Mouse (Mus musculus) heart, adult 11 months (tissue): ENCODE measurements at regions not wholly inside any gene's neighbourhood (a gene's known extent, or its start where the extent isn't known, plus 50 kb on each side); places are given as distances from the start of the nearest gene placed in this dataset.

Source experiments
- DNase-seq: peaks from one replicate; pipeline ENCODE4 v3.0.0; 2022

GRCm38 (mm10) chr6:98178005-98178404, 164.5 kb downstream of the Gm765 start:
- DNase-seq: no peak

DNA sequence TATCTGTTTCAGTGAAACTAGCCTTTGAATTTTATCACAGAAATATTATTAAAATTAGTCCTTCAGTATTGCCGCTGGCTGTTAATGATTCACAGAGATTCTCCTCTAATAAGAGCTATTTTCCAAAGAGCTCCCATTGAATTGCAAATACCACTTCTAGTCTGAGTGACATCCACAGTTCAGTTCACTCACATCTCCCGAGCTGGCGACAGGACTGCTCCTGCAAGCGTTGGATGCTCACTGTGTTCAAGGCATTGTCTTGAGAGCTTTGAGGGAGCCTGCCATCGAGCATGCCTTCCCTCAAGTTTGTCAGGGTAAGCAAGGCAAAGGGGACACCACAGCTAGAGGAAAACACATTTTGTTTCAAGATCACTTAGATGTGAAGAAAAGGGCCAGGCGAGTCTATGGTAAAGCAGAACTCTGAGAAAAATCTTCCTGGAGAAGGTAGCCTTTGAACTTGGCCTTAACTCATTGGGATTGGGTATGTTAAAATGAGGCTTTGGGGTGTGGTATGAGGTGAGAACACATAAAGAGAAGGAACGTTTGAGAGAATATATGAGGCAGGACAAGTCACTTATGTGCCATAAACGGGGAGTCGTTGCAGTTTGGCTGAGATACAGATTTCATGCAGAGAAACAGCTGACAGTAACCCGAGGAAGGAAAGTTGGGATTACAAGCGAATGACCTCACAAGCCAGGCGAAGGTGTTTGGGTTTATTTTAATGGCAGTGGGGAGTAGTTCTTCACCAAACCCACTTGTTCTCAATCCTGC, 193.3 kb downstream of the Gm765 start:
- no peak for DNase-seq

- no peak for DNase-seq
Observed at GRCm38 (mm10) chr6:98147855-98148254, 194.7 kb downstream of the Gm765 start.

DNA sequence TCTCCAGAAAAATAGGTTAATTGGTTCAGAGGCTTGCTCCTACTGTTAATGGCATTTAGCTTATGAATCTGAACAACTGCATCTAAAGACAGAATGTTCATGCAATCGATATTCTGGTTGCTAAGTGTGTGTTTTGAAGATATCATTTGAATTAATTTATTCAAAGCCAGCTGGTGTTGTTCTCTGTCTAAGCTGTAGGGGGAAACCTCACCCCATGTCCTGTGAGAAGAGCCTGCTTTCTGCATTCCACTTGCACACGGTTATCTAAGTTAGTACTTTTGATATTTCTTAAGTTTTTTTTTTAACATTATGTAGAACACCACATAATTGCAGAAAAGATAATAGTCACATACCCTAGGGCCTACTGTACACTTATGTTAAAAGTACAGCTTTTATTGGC, 209.6 kb downstream of the Gm765 start:
- DNase-seq: no peak

GRCm38 (mm10) chr6:98125434-98125833, 217.1 kb downstream of the Gm765 start:
- DNase-seq: no peak

GRCm38 (mm10) chr6:98118355-98119150, 224.0 kb downstream of the Gm765 start:
- DNase-seq: no peak

DNA sequence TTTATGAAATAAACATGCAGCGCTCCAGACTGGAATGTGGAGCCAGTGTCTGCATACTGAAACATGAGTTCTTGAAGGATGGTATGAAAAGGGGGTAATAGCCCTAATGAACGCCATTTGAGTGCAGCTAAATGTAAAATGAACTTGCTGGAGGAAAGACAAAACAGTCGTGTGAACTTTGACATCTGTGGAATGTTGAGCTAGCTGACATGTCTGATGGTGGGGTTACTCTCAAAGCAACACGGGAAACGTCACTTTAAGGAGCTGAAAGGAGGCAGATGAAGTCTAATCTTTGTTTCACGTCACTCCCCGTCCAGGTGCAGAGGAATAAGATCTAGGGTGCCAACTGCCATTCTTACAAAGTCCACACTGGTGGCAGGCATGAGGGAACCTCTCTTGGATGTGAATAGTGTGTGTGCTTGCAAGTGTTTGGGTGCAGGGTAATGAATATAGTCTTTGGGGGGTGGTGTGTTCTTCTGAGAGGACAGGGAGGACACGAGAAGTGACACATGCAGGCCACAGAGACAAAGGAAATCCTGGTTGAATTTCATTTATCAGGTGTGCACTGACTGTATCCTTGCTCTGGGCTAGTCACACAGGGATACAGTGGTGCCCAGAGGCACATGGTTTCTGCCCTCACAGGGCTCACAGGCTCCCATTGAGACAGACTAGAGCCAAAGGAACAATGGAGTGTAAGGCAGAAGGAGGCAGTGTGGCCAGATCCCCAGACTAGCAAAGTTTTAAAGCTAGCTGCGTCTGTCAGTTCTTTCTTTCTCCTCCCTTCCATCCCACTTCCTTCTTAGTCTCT, 228.0 kb downstream of the Gm765 start:
- peak; percentile 86 for DNase-seq

- DNase-seq: peak; percentile 90
Observed at GRCm38 (mm10) chr6:98113708-98114107, 228.8 kb downstream of the Gm765 start.

DNA sequence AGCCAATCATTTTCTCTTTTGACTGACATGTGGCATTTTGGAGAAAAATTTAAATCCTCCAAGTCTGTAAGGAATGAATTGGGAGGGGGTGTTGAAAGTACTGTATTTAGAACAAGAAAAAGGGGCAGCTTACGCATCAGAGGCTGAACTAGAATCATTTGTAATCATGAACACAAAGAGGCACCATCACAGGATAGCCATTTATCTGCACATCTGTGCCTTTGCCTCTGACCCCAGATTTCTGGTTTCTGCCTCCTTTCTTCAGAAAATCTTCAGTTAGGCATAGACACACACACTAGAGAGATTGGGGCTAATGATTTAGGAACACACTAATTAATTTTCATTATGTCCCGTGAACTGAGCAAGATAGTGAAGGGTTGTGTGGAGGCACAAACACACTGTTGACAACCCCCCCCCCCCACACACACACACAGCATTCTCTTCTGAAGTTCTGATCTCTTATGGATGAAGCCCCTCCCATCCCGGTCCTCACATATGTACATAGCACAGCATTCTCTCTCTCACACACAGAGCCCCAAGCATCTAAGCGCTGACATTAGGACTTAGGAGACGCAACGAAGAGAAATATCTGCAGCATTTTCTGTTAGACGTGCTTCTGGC, 229.9 kb downstream of the Gm765 start:
- peak; percentile 39 for DNase-seq

- no peak for DNase-seq
Observed at GRCm38 (mm10) chr6:98107123-98107522, 235.4 kb downstream of the Gm765 start.

- DNase-seq: peak; percentile 90
Observed at GRCm38 (mm10) chr6:98105280-98106090, 237.1 kb downstream of the Gm765 start.

GRCm38 (mm10) chr6:98104432-98104831, 238.1 kb downstream of the Gm765 start:
- DNase-seq: peak; percentile 48

DNA sequence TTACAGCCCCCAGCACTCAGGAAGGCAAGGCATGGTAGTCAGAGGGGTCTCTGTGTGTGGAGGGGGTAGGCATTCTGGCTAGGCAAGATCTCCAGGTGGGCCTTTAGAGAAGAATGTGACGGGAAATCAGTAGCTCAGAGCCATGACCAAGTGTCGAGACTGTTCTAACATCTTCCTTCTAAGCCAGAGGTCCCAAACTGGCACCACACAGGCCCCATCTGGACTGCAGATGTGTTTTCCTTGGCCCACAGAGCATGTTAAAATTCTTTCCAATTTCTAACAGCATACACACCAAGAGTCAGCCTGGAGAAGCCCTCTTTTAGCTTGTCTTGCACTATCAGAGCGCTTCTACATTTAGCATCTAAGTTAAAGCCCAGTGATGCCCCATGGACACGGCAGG, 241.5 kb downstream of the Gm765 start:
- peak; percentile 46 for DNase-seq

DNA sequence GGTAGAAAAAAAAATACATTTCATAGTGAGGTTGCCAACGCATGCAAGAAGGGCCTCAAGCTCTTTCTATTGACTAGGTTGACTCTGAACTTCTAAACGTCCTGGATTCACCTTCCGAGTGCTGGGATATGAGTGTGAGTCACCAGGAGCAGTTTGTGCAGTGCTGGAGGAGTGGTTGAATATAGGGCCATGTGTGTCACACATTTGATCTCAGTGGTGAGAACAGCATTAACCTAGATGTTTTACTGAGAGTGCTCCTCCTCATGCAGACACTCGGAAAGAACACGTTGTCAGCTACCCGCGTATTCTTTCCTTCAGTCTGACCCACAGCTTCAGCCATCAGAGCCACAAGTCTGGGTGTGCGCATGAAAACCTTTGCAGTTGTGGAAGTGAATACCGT, 243.4 kb downstream of the Gm765 start:
- peak; percentile 50 for DNase-seq

- peak; percentile 19 for DNase-seq
Observed at GRCm38 (mm10) chr6:98095243-98095642, 247.3 kb downstream of the Gm765 start.

- peak; percentile 40 for DNase-seq
Observed at GRCm38 (mm10) chr6:98089185-98089584, 253.4 kb downstream of the Gm765 start.

DNA sequence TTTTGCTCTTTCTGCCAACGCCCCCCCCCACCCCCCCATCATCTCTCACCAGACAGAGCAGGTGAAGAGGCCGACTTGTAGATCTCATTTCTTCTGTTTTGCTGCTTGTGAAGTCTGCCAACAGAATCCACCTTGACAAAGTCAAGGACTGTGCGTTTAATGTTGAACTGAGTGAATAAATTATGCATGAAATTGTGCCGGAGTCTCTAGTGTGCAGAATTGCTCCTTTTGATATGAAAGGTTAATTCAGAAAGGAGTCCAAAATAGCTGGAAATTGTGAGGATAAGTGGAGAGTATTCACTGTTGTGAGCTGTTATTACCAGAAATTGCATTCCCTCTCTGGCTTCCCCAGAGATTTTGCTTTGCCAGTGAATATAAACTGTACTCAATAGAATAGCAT, 262.5 kb downstream of the Gm765 start:
- DNase-seq: no peak
